Comparison of ENCODE assay signal across 17 mouse cellular contexts in genomic region chr10:93422775-93423401, GRCm38 (mm10). TPM values are rescaled to one million over a fixed set of nuclear protein-coding genes. Genes with fewer than 3 reads are reported as not detected.
DNase-seq lines count a peak whose midpoint lies in the region; ATAC-seq lines count a peak whose summit lies in the region.
"Had no signal": no experiment of that assay in that cellular context is flagged by ENCODE, and none has a peak within 500 bp of the region (broad histone marks: within the 10 kb centered on the region; RNA-seq: fewer than 3 reads in every experiment).

No protein-coding gene starts in this region.

- 0 out of 2 replicates have a peak, but pooled peaks have one; percentile 38 for ATAC-seq in liver, embryonic 16.5 days (ENCODE audit: low read depth)
- peak; percentile 49 for ATAC-seq in granulocyte monocyte progenitor cell, adult 5-6 weeks (replicated peaks; ENCODE audit: poor library complexity, severe bottlenecking)
- no peak for ATAC-seq in stomach, embryonic 16.5 days (ENCODE audit: insufficient read depth, low FRiP score)
- no peak for ATAC-seq in hindbrain, embryonic 12.5 days (ENCODE audit: low FRiP score)
- ATAC-seq: forebrain, embryonic 13.5 days; inflammation-experienced regulatory T-cells, adult 6 months had no signal

- 0 out of 2 replicates have a peak, but pooled peaks cover 2% of the 10 kb centered on the region for H3K9me3 ChIP-seq in liver, embryonic 16.5 days (replicated peaks; ENCODE audit: control insufficient read depth, low read length)
- H3K9me3 ChIP-seq in stomach, embryonic 16.5 days (replicated peaks; ENCODE audit: control insufficient read depth, low read length) = no peaks in the 10 kb centered on the region
- 0 out of 2 replicates have a peak, but pooled peaks cover 3% of the 10 kb centered on the region for H3K9me3 ChIP-seq in hindbrain, embryonic 12.5 days (replicated peaks)
- H3K9me3 ChIP-seq: forebrain, embryonic 13.5 days; midbrain, embryonic 12.5 days had no signal

- DNase-seq in liver = no peak
- peak; percentile 69 for DNase-seq in NIH3T3 (ENCODE audit: low read depth)
- no peak for DNase-seq in adipocyte (ENCODE audit: low spot score)
- DNase-seq: adrenal gland, postnatal 36 days; cerebellum, adult 9-11 months; gastrocnemius, postnatal 36 days; layer of hippocampus, postnatal 36 days; lung, postnatal 14 days; spleen, adult 18-20 months had no signal

- 37% methylated on average over 10 of the region's 10 CpGs for WGBS in liver, embryonic 16.5 days (ENCODE audit: insufficient replicate concordance)
- WGBS in stomach, embryonic 16.5 days = 55% methylated on average over 10 of the region's 10 CpGs
- 77% methylated on average over 10 of the region's 10 CpGs for WGBS in hindbrain, embryonic 12.5 days

- no peaks in the 10 kb centered on the region for H3K36me3 ChIP-seq in liver, embryonic 16.5 days (ENCODE audit: control insufficient read depth, insufficient read depth)
- no peaks in the 10 kb centered on the region for H3K36me3 ChIP-seq in stomach, embryonic 16.5 days (ENCODE audit: control insufficient read depth, insufficient read depth, low read length)
- no peaks in the 10 kb centered on the region for H3K36me3 ChIP-seq in hindbrain, embryonic 12.5 days
- H3K36me3 ChIP-seq: hindbrain, embryonic 10.5 days; midbrain, embryonic 12.5 days had no signal

- no peak overlapping the region for H3K9ac ChIP-seq in liver, embryonic 16.5 days (ENCODE audit: low read depth, low read length)
- H3K9ac ChIP-seq in stomach, embryonic 16.5 days (ENCODE audit: low read length) = no peak overlapping the region
- no peak overlapping the region for H3K9ac ChIP-seq in hindbrain, embryonic 12.5 days
- H3K9ac ChIP-seq: forebrain, embryonic 13.5 days; midbrain, embryonic 12.5 days had no signal

- peaks cover 4% of the 10 kb centered on the region for H3K4me1 ChIP-seq in liver, embryonic 16.5 days (ENCODE audit: control insufficient read depth, low read depth, low read length)
- 0 out of 2 replicates have a peak, but pooled peaks cover 3% of the 10 kb centered on the region for H3K4me1 ChIP-seq in stomach, embryonic 16.5 days (ENCODE audit: control insufficient read depth, insufficient read depth, low read length)
- no peaks in the 10 kb centered on the region for H3K4me1 ChIP-seq in hindbrain, embryonic 12.5 days
- H3K4me1 ChIP-seq: midbrain, embryonic 12.5 days had no signal

- H3K4me3 ChIP-seq in liver, embryonic 16.5 days (ENCODE audit: low read depth, low read length) = no peak overlapping the region
- no peak overlapping the region for H3K4me3 ChIP-seq in stomach, embryonic 16.5 days (replicated peaks; ENCODE audit: low read length)
- H3K4me3 ChIP-seq in hindbrain, embryonic 12.5 days = no peak overlapping the region
- H3K4me3 ChIP-seq: forebrain, embryonic 13.5 days; hindbrain, embryonic 10.5 days; midbrain, embryonic 12.5 days had no signal

- no peak overlapping the region for H3K27ac ChIP-seq in liver, embryonic 16.5 days (ENCODE audit: low read length)
- peak overlapping the region; percentile 53; the same call in 1 of the 2 replicates for H3K27ac ChIP-seq in stomach, embryonic 16.5 days (ENCODE audit: low read length)
- no peak overlapping the region for H3K27ac ChIP-seq in hindbrain, embryonic 12.5 days
- H3K27ac ChIP-seq: forebrain, embryonic 13.5 days; hindbrain, embryonic 10.5 days; midbrain, embryonic 12.5 days had no signal

- no peaks in the 10 kb centered on the region for H3K27me3 ChIP-seq in liver, embryonic 16.5 days (ENCODE audit: control insufficient read depth, insufficient read depth, low read depth, low read length)
- H3K27me3 ChIP-seq in stomach, embryonic 16.5 days (ENCODE audit: control insufficient read depth, insufficient read depth, low read length) = no peaks in the 10 kb centered on the region
- H3K27me3 ChIP-seq in hindbrain, embryonic 12.5 days = no peaks in the 10 kb centered on the region
- H3K27me3 ChIP-seq: forebrain, embryonic 13.5 days; midbrain, embryonic 12.5 days had no signal

- H3K4me2 ChIP-seq in liver, embryonic 16.5 days (ENCODE audit: low read depth, low read length) = no peak overlapping the region
- H3K4me2 ChIP-seq in stomach, embryonic 16.5 days (ENCODE audit: low read depth, low read length) = no peak overlapping the region
- no peak overlapping the region for H3K4me2 ChIP-seq in hindbrain, embryonic 12.5 days (replicated peaks)
- H3K4me2 ChIP-seq: forebrain, embryonic 13.5 days; midbrain, embryonic 12.5 days had no signal

RNA-seq across cellular contexts. Expression of gene Lta4h, which starts 30.3 kb away (rescaled TPM):
- 79.5 and 80.1 TPM in 2 replicates for polyA plus RNA-seq in liver, embryonic 16.5 days (2015; fragmentation: Nextera tagmentation; extraction: Ambion mirVana)
- 753 and 1,014 TPM in 2 replicates for total RNA-seq in granulocyte monocyte progenitor cell, adult 5-6 weeks (2014; fragmentation: Nextera tagmentation)
- total RNA-seq in granulocyte monocyte progenitor cell, adult 5-6 weeks (2017) = 752 and 880 TPM in 2 replicates
- polyA plus RNA-seq in stomach, embryonic 16.5 days (2015; fragmentation: Nextera tagmentation; extraction: Ambion mirVana) = 219 and 220 TPM in 2 replicates
- 144 and 147 TPM in 2 replicates for polyA plus RNA-seq in hindbrain, embryonic 12.5 days (2016; fragmentation: Nextera tagmentation; extraction: Ambion mirVana)

Comparison
In these comparisons a context has a peak if more than half of its experiments do, and no peak if none do; other contexts are left out.
1. ATAC-seq: peak in liver, embryonic 16.5 days (single experiment) and granulocyte monocyte progenitor cell, adult 5-6 weeks (single experiment); none in stomach, embryonic 16.5 days (single experiment) and hindbrain, embryonic 12.5 days (single experiment).